Mouse (Mus musculus) ovary, postnatal 14 days (tissue): ENCODE results near the gene Il1f5.

Experiments
- DNase-seq: peaks from one replicate; pipeline ENCODE4 v3.0.0; 2022; ENCODE audit warnings: low spot score

The Il1f5 gene

DNA sequence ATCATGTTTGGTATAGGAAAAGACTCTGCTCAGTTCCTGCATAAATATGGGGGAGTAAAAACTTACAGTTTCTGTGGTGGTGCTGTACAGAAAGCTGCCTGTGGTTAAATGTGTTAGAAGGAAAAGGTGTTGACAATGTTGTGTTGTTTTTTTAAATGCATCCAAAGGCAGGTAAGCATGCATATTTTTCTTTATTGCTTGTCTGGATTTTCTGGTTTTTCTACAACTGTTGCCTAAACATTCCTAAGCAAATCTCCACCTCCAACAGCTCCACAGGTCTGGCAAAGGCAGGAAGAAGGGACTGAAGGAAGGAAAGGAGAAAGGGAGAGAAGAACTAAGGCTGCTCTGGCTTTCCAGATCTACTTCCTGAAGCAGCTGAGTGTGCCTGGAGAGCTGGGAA is at the start of gene Il1f5:
TSS of gene Il1f5 (plus strand) at position 301 of the 400 bp plus-strand sequence.
- DNase-seq = no peak

DNA sequence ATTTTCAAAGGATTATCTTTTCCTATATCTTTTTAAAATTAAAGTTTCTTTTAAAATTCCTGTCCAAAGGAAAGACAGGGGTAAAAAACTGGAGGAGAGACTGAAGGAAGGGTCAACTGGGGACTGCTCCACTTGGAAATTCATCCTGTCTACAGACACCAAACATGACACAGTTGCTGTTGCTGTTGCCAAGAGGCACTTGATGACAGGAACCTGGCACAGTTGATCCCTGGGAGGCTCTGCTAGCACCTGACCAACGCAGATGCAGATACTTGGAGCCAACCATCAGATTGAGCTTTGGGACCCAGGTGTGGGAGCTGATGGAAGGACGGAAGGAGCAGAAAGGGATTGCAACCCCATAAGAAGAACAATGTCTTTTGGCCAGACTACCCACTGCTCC is 49.6 kb upstream of the Il1f5 start:
- no peak for DNase-seq

- DNase-seq = no peak
Observed at GRCm38 (mm10) chr2:24267503-24267902, 9.3 kb upstream of the Il1f5 start.

- no peak for DNase-seq
Observed at GRCm38 (mm10) chr2:24273619-24274018, 3.1 kb upstream of the Il1f5 start.

GRCm38 (mm10) chr2:24275146-24275545 is 1.6 kb upstream of the Il1f5 start:
- DNase-seq = no peak

GRCm38 (mm10) chr2:24290896-24291295 is 14.1 kb downstream of the Il1f5 start, which contains the start of gene Il1f10:
Gene Il1f10, plus strand, starts transcription at chr2:24291196.
- DNase-seq = no peak

DNA sequence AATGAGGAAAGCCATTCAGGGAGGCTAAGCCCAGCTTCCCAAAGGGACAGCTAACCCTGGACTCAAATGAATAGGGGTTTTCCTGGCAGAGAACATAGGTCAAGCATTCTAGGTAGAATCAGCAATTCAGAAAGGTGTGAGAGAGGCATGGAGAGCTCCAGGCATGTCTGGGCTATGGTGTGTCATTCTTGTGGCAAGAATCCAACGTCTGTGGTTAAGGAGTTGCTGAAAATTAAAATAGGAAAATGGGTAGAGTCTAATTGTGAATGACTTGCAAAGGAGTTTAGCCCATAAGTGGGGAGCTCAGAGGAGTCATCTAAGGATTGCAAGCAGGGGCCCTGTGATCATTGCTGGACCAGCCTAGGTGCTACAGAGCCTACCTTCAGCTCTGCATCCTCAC is 17.9 kb downstream of the Il1f5 start:
- DNase-seq = no peak

- peak; percentile 55 for DNase-seq
Observed at GRCm38 (mm10) chr2:24296837-24297236, 20.1 kb downstream of the Il1f5 start.

DNA sequence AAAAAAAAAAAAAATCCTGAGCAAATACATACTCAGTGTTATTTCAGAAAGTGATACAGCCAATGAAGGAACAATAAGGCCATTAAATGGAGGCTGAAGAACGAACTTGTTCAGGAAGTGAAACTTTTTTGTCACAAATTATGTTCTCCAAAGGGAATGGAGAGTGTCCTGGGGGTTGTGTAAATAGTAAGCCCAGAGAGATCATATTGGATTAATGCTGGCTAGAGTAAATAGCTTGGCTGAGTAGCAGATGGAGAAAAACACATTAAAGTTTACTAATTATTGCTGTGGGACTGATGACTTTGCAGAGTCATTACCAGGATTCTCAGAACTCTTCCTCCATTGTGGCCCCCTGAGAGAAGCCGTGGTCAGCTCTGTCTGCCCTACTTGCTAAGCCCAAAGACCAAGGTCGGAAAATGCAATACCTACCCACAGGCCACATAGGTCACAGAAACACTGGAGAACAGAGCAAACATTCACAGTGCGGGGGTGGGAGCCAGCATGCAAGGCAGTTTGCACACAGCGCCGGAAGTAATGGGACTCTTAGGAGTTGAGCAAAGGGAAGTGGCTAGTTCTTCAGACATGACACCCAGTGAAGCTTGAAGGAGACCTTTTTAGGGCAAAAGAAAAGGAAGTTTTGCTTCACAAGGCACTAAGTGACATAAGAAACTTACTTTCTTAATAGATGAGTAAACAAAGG is 34.7 kb downstream of the Il1f5 start:
- no peak for DNase-seq

- no peak for DNase-seq
Observed at GRCm38 (mm10) chr2:24316919-24317318, 40.2 kb downstream of the Il1f5 start.

GRCm38 (mm10) chr2:24317919-24318598 is 41.3 kb downstream of the Il1f5 start:
- no peak for DNase-seq
